Mouse (Mus musculus): ENCODE results near the gene Msh4. TPM values are rescaled to one million over a fixed set of nuclear protein-coding genes. Genes with fewer than 3 reads are reported as not detected.
A peak's percentile ranks its signal among the peaks of the same experiment; 100 is the strongest.

Gene Msh4
- 0.04 TPM in 1 of 2 replicates, not detected in the other for polyA plus RNA-seq (2015; fragmentation: Nextera tagmentation; extraction: Ambion mirVana)

DNA sequence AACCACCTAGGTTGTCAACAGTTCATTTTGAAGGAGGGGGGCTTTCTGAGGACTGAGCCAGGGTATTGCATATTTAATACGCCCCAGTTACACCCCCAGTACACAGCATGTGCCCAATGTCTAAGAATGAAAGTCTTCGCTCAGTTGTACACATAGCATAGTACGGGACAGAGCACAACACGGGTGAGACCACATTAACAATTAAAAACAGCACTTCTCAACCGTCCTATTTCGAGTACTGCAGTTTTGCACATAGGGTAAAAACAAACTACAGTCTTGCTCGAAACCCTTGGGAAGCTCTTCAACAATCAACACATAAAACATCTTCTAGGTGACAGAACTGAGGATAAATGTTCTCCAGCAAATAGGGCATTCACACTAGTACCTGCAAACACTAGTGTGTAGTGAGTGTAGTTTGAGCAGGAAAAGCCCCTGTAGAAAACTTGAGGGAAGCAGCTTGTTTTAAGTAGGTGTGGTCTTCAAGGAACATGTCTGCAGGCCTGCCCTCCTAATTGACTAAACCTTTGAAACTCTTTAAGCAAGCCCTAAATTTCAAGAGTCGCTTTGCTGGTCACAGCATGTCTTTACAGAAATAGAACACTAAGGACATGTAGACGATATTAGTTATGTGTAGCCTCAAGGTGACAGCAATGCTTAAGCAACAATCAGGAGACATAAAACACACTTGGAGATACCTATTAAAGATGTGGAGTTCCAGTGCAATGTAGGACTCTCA lies at the start of gene Msh4:
Gene Msh4 (minus strand): TSS at position 3 of the 736 bp plus-strand sequence.
- peaks cover 77% of the 10 kb centered on the region for H3K36me3 ChIP-seq (ENCODE audit: control insufficient read depth, insufficient read depth)
- no peak within 1 kb of the TSS for H3K9ac ChIP-seq (ENCODE audit: low read depth, low read length)
- no peak for ATAC-seq (ENCODE audit: low read depth)
- WGBS (ENCODE audit: insufficient replicate concordance) = 74% methylated on average over 9 of the region's 9 CpGs
- no peak within 1 kb of the TSS for H3K4me2 ChIP-seq (ENCODE audit: low read depth, low read length)
- no peaks in the 10 kb centered on the region for H3K9me3 ChIP-seq (replicated peaks; ENCODE audit: control insufficient read depth, low read length)
- H3K4me1 ChIP-seq (ENCODE audit: control insufficient read depth, low read depth, low read length) = peaks cover 40% of the 10 kb centered on the region
- no peak within 1 kb of the TSS for H3K27ac ChIP-seq (ENCODE audit: low read length)
- no peaks in the 10 kb centered on the region for H3K27me3 ChIP-seq (ENCODE audit: control insufficient read depth, insufficient read depth, low read depth, low read length)
- H3K4me3 ChIP-seq (ENCODE audit: low read depth, low read length) = no peak within 1 kb of the TSS

DNA sequence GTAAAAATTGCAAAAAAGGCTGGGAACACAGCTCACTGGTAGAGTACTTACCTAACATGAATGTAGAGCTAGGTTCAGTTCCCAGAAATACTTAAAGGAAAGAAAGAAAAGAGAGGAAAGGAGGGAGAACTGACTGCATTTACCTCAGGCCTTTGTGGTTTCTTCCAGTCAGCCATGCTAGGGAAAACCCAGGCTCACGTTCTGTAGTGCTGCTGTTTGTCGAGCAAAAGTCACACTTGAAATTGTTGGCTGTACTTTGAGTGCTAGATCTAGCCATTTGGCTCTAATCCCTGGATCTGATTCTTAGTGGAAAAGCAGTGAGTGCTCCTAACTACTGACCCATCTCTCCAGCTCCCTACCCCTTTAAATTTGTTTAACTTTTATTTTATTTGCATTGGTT lies 42.2 kb upstream of the Msh4 start:
- Histone ChIP-seq H3K9me3 (replicated peaks; ENCODE audit: control insufficient read depth, low read length) (no peaks in the 10 kb centered on the region), H3K27me3 (ENCODE audit: control insufficient read depth, insufficient read depth, low read depth, low read length) (no peaks in the 10 kb centered on the region), H3K9ac (ENCODE audit: low read depth, low read length) (no peak overlapping the region), H3K36me3 (ENCODE audit: control insufficient read depth, insufficient read depth) (no peaks in the 10 kb centered on the region), H3K4me3 (ENCODE audit: low read depth, low read length) (no peak overlapping the region), H3K4me1 (ENCODE audit: control insufficient read depth, low read depth, low read length) (peaks cover 9% of the 10 kb centered on the region), H3K27ac (ENCODE audit: low read length) (no peak overlapping the region), H3K4me2 (ENCODE audit: low read depth, low read length) (no peak overlapping the region)
- 59% methylated on average over 2 of the region's 2 CpGs for WGBS (ENCODE audit: insufficient replicate concordance)
- ATAC-seq (ENCODE audit: low read depth) = no peak

DNA sequence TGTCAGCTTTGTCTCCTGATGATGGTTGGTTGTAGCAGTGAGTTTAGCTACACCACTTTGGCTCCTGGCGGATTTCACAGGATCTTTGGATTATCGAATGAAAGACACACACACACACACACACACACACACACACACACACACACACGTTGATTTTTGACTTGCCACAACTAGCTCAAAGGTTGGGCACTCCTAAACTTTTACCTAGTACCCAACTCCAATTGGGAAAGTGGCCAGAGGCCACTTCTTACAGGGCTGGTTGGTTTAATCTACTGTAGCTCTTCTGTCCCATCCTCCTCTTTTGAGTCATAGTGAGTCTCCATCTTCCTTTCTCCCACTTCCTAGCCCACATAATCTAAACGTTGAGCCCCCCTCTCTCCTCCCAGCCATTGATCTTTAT lies 41.3 kb upstream of the Msh4 start:
- Histone ChIP-seq H3K4me2 (ENCODE audit: low read depth, low read length) (no peak overlapping the region), H3K9ac (ENCODE audit: low read depth, low read length) (no peak overlapping the region), H3K27ac (ENCODE audit: low read length) (no peak overlapping the region), H3K4me3 (ENCODE audit: low read depth, low read length) (no peak overlapping the region), H3K4me1 (ENCODE audit: control insufficient read depth, low read depth, low read length) (peaks cover 14% of the 10 kb centered on the region), H3K36me3 (ENCODE audit: control insufficient read depth, insufficient read depth) (no peaks in the 10 kb centered on the region), H3K27me3 (ENCODE audit: control insufficient read depth, insufficient read depth, low read depth, low read length) (no peaks in the 10 kb centered on the region), H3K9me3 (replicated peaks; ENCODE audit: control insufficient read depth, low read length) (no peaks in the 10 kb centered on the region)
- WGBS (ENCODE audit: insufficient replicate concordance) = 50% methylated on average over 4 of the region's 4 CpGs
- ATAC-seq (ENCODE audit: low read depth) = no peak

GRCm38 (mm10) chr3:153944335-153944990 lies 38.5 kb upstream of the Msh4 start, which contains the start of gene Acadm:
Gene Acadm, minus strand, starts transcription at chr3:153944632.
- Histone ChIP-seq H3K9me3 (replicated peaks; ENCODE audit: control insufficient read depth, low read length) (no peaks in the 10 kb centered on the region), H3K4me3 (ENCODE audit: low read depth, low read length) (peak within 1 kb of the TSS; percentile 75), H3K27ac (ENCODE audit: low read length) (peak within 1 kb of the TSS; percentile 80), H3K9ac (ENCODE audit: low read depth, low read length) (peak within 1 kb of the TSS; percentile 76), H3K27me3 (ENCODE audit: control insufficient read depth, insufficient read depth, low read depth, low read length) (no peaks in the 10 kb centered on the region), H3K4me1 (ENCODE audit: control insufficient read depth, low read depth, low read length) (peaks cover 21% of the 10 kb centered on the region), H3K4me2 (ENCODE audit: low read depth, low read length) (peak within 1 kb of the TSS; percentile 88), H3K36me3 (ENCODE audit: control insufficient read depth, insufficient read depth) (no peaks in the 10 kb centered on the region)
- WGBS (ENCODE audit: insufficient replicate concordance) = 0% methylated on average over 41 of the region's 41 CpGs
- ATAC-seq (ENCODE audit: low read depth) = peak; percentile 95

- Histone ChIP-seq H3K9me3 (replicated peaks; ENCODE audit: control insufficient read depth, low read length) (no peaks in the 10 kb centered on the region), H3K9ac (ENCODE audit: low read depth, low read length) (peak overlapping the region; percentile 75), H3K4me2 (ENCODE audit: low read depth, low read length) (peak overlapping the region; percentile 88), H3K36me3 (ENCODE audit: control insufficient read depth, insufficient read depth) (no peaks in the 10 kb centered on the region), H3K27me3 (ENCODE audit: control insufficient read depth, insufficient read depth, low read depth, low read length) (no peaks in the 10 kb centered on the region), H3K27ac (ENCODE audit: low read length) (peak overlapping the region; percentile 80), H3K4me1 (ENCODE audit: control insufficient read depth, low read depth, low read length) (peaks cover 21% of the 10 kb centered on the region), H3K4me3 (ENCODE audit: low read depth, low read length) (peak overlapping the region; percentile 75)
- WGBS (ENCODE audit: insufficient replicate concordance) = 0% methylated on average over 19 of the region's 19 CpGs
- ATAC-seq (ENCODE audit: low read depth) = peak; percentile 30
Observed at GRCm38 (mm10) chr3:153943901-153944334, 38.0 kb upstream of the Msh4 start.

- H3K9ac ChIP-seq (ENCODE audit: low read depth, low read length) = peak overlapping the region; percentile 75
- ATAC-seq (ENCODE audit: low read depth) = no peak
- H3K4me1 ChIP-seq (ENCODE audit: control insufficient read depth, low read depth, low read length) = peaks cover 21% of the 10 kb centered on the region
- WGBS (ENCODE audit: insufficient replicate concordance) = 46% methylated on average over 12 of the region's 12 CpGs
- peak overlapping the region; percentile 80 for H3K27ac ChIP-seq (ENCODE audit: low read length)
- H3K4me2 ChIP-seq (ENCODE audit: low read depth, low read length) = peak overlapping the region; percentile 88
- no peaks in the 10 kb centered on the region for H3K9me3 ChIP-seq (replicated peaks; ENCODE audit: control insufficient read depth, low read length)
- peak overlapping the region; percentile 75 for H3K4me3 ChIP-seq (ENCODE audit: low read depth, low read length)
- no peaks in the 10 kb centered on the region for H3K36me3 ChIP-seq (ENCODE audit: control insufficient read depth, insufficient read depth)
- H3K27me3 ChIP-seq (ENCODE audit: control insufficient read depth, insufficient read depth, low read depth, low read length) = no peaks in the 10 kb centered on the region
Observed at GRCm38 (mm10) chr3:153943003-153943640, 37.2 kb upstream of the Msh4 start.

DNA sequence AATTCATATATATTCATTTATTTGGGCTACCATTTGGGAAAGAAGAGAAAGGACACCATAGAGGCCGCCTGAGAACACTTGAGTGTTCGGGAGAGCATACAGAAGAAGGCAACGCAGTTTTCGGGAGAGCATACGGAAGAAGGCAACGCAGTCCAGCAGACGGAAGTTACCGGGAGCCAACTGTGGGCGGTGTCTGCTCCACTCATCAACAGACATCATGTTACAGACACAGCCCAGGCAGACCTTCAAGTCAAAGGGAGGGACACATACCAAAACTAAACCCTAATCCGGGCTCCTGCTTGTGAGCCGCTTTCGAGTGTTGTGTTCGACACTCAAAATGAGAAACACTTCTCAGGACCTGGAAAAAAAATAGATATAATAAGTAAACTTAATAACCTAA lies 35.7 kb upstream of the Msh4 start:
- H3K27me3 ChIP-seq (ENCODE audit: control insufficient read depth, insufficient read depth, low read depth, low read length) = no peaks in the 10 kb centered on the region
- no peak overlapping the region for H3K4me3 ChIP-seq (ENCODE audit: low read depth, low read length)
- no peak overlapping the region for H3K4me2 ChIP-seq (ENCODE audit: low read depth, low read length)
- peaks cover 21% of the 10 kb centered on the region for H3K4me1 ChIP-seq (ENCODE audit: control insufficient read depth, low read depth, low read length)
- ATAC-seq (ENCODE audit: low read depth) = no peak
- H3K27ac ChIP-seq (ENCODE audit: low read length) = no peak overlapping the region
- no peak overlapping the region for H3K9ac ChIP-seq (ENCODE audit: low read depth, low read length)
- H3K9me3 ChIP-seq (replicated peaks; ENCODE audit: control insufficient read depth, low read length) = no peaks in the 10 kb centered on the region
- WGBS (ENCODE audit: insufficient replicate concordance) = 85% methylated on average over 13 of the region's 13 CpGs
- no peaks in the 10 kb centered on the region; the same call in 1 of the 2 replicates for H3K36me3 ChIP-seq (ENCODE audit: control insufficient read depth, insufficient read depth)

GRCm38 (mm10) chr3:153940486-153940885 lies 34.5 kb upstream of the Msh4 start:
- H3K4me3 ChIP-seq (ENCODE audit: low read depth, low read length) = no peak overlapping the region
- H3K4me2 ChIP-seq (ENCODE audit: low read depth, low read length) = no peak overlapping the region
- no peaks in the 10 kb centered on the region for H3K9me3 ChIP-seq (replicated peaks; ENCODE audit: control insufficient read depth, low read length)
- peaks cover 2% of the 10 kb centered on the region; the same call in 1 of the 2 replicates for H3K36me3 ChIP-seq (ENCODE audit: control insufficient read depth, insufficient read depth)
- no peak overlapping the region for H3K9ac ChIP-seq (ENCODE audit: low read depth, low read length)
- peaks cover 21% of the 10 kb centered on the region for H3K4me1 ChIP-seq (ENCODE audit: control insufficient read depth, low read depth, low read length)
- WGBS (ENCODE audit: insufficient replicate concordance) = 89% methylated on average over 9 of the region's 9 CpGs
- ATAC-seq (ENCODE audit: low read depth) = no peak
- no peaks in the 10 kb centered on the region for H3K27me3 ChIP-seq (ENCODE audit: control insufficient read depth, insufficient read depth, low read depth, low read length)
- H3K27ac ChIP-seq (ENCODE audit: low read length) = no peak overlapping the region
